Mouse (Mus musculus) lung, embryonic 14.5 days (tissue): ENCODE results near the gene Gimap5. TPM values are rescaled to one million over a fixed set of nuclear protein-coding genes. Genes with fewer than 3 reads are reported as not detected.

ENCODE experiments used
- ATAC-seq: fragments of 200-750 bp; cut with Nextera tagmentation; 2 replicates; pipeline ENCODE4 v1.8.0; 2017; ENCODE audit warnings: mild to moderate bottlenecking, moderate TSS enrichment, moderate library complexity; ENCODE audit not compliant: insufficient read depth
- DNase-seq: peaks from one replicate; pipeline ENCODE4 v3.0.0-alpha.2; 2015
- H3K27ac ChIP-seq: fragments of 300-500 bp; sonication (generic); 2 replicates; pipeline ENCODE4 v1.5.1; 2014; ENCODE audit warnings: low read depth, mild to moderate bottlenecking, moderate library complexity
- H3K27me3 ChIP-seq: fragments of 300-500 bp; sonication (generic); 2 replicates; pipeline ENCODE4 v1.6.1; 2014; ENCODE audit warnings: low read length, control low read depth; ENCODE audit not compliant: insufficient read depth
- H3K36me3 ChIP-seq: fragments of 300-500 bp; sonication (generic); 2 replicates; pipeline ENCODE4 v1.6.1; 2014; ENCODE audit warnings: control low read depth; ENCODE audit not compliant: insufficient read depth
- H3K4me1 ChIP-seq: fragments of 300-500 bp; sonication (generic); 2 replicates; pipeline ENCODE4 v1.6.1; 2014; ENCODE audit warnings: antibody characterized with exemption, control low read depth; ENCODE audit not compliant: insufficient read depth
- H3K4me2 ChIP-seq: fragments of 300-500 bp; sonication (generic); 2 replicates; pipeline ENCODE4 v1.6.1; 2014; ENCODE audit warnings: mild to moderate bottlenecking
- H3K4me3 ChIP-seq: fragments of 300-500 bp; sonication (generic); 2 replicates; pipeline ENCODE4 v1.5.1; 2014; ENCODE audit warnings: low read depth, low read length
- H3K9ac ChIP-seq: fragments of 300-500 bp; sonication (generic); 2 replicates; pipeline ENCODE4 v1.6.1; 2014
- H3K9me3 ChIP-seq: fragments of 300-500 bp; sonication (generic); 2 replicates; pipeline ENCODE4 v1.6.1; 2016; ENCODE audit warnings: low read depth, low read length, control low read depth
- CTCF ChIP-seq: IDR thresholded peaks from 2 replicates; pipeline ENCODE4 v1.5.1; 2016; ENCODE audit warnings: antibody characterized with exemption, low read depth
- WGBS: fragments of 180-500 bp; shearing (Covaris S2); extraction: QIAGEN DNeasy Blood & Tissue Kit; methylation state at CpG from one replicate; pipeline ENCODE4 v1.1.7; 2014; 5-methylcytosine and 5-hydroxymethylcytosine counted together
- polyA plus RNA-seq: library from polyadenylated mRNA; unstranded; fragments of >200 nt; fragmentation: Nextera tagmentation; extraction: Ambion mirVana; gene quantifications from 2 replicates; pipeline ENCODE4 v1.2.1, GENCODE M21; 2014

The Gimap5 gene
- polyA plus RNA-seq, 1 experiment from 2014 or later, result 20.7 TPM

- no peak for TF ChIP-seq CTCF
- Histone ChIP-seq H3K9me3 (no peaks in the 10 kb centered on the region), H3K4me3 (no peak overlapping the region), H3K27me3 (no peaks in the 10 kb centered on the region), H3K9ac (no peak overlapping the region), H3K36me3 (no peaks in the 10 kb centered on the region), H3K4me2 (no peak overlapping the region), H3K4me1 (no peaks in the 10 kb centered on the region), H3K27ac (no peak overlapping the region)
- ATAC-seq (no peak), DNase-seq (no peak)
- 76% methylated on average over 5 of the region's 5 CpGs for WGBS
These were observed 18.2 kb upstream of the Gimap5 start for GRCm38 (mm10) chr6:48727761-48728160.

DNA sequence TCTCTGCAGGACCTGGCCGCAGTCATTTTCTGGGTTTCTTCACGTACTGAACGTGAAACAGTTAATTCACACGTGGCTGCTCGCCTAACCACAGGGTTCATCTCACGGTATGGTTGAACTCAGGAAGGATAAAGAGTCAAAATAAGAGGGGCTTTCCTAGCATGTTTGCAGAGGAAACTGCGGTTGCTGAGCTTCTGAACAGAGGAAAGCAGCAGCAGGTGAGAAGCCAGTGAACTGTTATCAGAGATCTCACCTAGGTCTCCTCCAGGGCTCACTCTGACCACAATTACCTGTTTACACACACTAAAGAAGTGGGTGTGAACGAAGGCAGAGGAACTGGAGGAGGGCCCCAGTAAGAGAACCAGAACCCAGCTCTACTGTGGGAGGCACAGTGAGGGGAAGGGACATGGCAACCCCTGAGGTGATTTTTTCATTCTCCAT is 13.1 kb upstream of the Gimap5 start:
- H3K4me2 ChIP-seq, result no peak overlapping the region
- H3K27ac ChIP-seq, result no peak overlapping the region
- no peak overlapping the region for H3K4me3 ChIP-seq
- no peak overlapping the region for H3K9ac ChIP-seq
- TF ChIP-seq CTCF, result no peak
- ATAC-seq (no peak), DNase-seq (no peak)
- 35% methylated on average over 8 of the region's 8 CpGs for WGBS
- H3K9me3 ChIP-seq, result no peaks in the 10 kb centered on the region
- no peaks in the 10 kb centered on the region for H3K4me1 ChIP-seq
- H3K27me3 ChIP-seq, result no peaks in the 10 kb centered on the region
- H3K36me3 ChIP-seq, result no peaks in the 10 kb centered on the region

DNA sequence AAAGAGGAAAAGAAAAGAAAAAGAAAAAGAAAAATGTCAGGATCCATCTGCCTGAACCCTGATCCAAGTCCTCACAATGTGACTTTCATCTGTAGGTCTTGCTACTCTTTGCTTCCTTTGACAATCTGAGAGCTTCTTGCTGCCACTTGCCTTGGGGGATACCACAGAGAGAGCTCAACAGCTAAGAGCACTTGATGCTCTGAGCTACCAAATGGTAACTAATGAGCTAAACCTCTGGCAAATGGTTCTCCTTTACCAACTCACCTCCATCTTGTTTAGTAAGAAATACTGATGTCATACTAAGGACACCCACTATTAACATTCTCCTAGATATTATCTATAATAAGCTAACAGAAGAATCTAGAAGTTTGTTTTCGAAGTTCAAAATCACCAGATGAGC is 12.3 kb upstream of the Gimap5 start:
- no peak overlapping the region for H3K4me2 ChIP-seq
- no peak overlapping the region for H3K27ac ChIP-seq
- H3K4me3 ChIP-seq, result no peak overlapping the region
- 78% methylated on average over 1 of the region's 1 CpGs for WGBS
- DNase-seq, result no peak
- H3K9me3 ChIP-seq, result no peaks in the 10 kb centered on the region
- no peak for ATAC-seq
- H3K4me1 ChIP-seq, result no peaks in the 10 kb centered on the region
- no peaks in the 10 kb centered on the region for H3K36me3 ChIP-seq
- TF ChIP-seq CTCF, result no peak
- H3K9ac ChIP-seq, result no peak overlapping the region
- H3K27me3 ChIP-seq, result no peaks in the 10 kb centered on the region

DNA sequence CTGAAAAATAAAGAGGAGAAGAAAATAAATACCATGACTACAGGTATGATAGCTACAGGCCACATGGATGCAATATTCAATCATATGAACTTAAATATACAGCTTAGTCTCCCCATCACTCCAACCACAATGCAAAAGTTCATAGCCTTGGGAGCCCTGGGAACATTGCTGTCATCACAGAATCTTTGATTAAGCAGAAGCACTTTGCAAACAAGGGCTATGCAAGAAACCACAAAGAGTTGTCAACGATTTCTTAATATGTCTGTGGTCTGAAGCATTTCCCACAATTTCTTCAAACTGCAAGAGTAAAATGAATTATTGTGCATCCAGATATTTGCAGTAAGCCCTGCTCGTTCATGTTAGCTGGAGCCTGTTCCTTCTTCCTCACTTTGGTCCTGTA is 8.9 kb upstream of the Gimap5 start:
- no peaks in the 10 kb centered on the region for H3K36me3 ChIP-seq
- 74% methylated on average over 2 of the region's 2 CpGs for WGBS
- H3K4me2 ChIP-seq, result no peak overlapping the region
- DNase-seq (no peak), ATAC-seq (no peak)
- H3K27ac ChIP-seq, result no peak overlapping the region
- no peaks in the 10 kb centered on the region for H3K9me3 ChIP-seq
- H3K9ac ChIP-seq, result no peak overlapping the region
- H3K4me1 ChIP-seq, result peaks cover 8% of the 10 kb centered on the region; the same call in 1 of the 2 replicates
- H3K4me3 ChIP-seq, result no peak overlapping the region
- peaks cover 2% of the 10 kb centered on the region; the same call in 1 of the 2 replicates for H3K27me3 ChIP-seq
- no peak for TF ChIP-seq CTCF

GRCm38 (mm10) chr6:48737688-48738087 is 8.3 kb upstream of the Gimap5 start:
- Histone ChIP-seq H3K36me3 (no peaks in the 10 kb centered on the region), H3K4me1 (peaks cover 10% of the 10 kb centered on the region; the same call in 1 of the 2 replicates), H3K9ac (no peak overlapping the region), H3K4me2 (no peak overlapping the region), H3K4me3 (no peak overlapping the region), H3K9me3 (no peaks in the 10 kb centered on the region), H3K27ac (no peak overlapping the region), H3K27me3 (peaks cover 8% of the 10 kb centered on the region)
- TF ChIP-seq CTCF, result no peak
- DNase-seq (no peak), ATAC-seq (no peak)
- WGBS, result 83% methylated on average over 5 of the region's 5 CpGs

DNA sequence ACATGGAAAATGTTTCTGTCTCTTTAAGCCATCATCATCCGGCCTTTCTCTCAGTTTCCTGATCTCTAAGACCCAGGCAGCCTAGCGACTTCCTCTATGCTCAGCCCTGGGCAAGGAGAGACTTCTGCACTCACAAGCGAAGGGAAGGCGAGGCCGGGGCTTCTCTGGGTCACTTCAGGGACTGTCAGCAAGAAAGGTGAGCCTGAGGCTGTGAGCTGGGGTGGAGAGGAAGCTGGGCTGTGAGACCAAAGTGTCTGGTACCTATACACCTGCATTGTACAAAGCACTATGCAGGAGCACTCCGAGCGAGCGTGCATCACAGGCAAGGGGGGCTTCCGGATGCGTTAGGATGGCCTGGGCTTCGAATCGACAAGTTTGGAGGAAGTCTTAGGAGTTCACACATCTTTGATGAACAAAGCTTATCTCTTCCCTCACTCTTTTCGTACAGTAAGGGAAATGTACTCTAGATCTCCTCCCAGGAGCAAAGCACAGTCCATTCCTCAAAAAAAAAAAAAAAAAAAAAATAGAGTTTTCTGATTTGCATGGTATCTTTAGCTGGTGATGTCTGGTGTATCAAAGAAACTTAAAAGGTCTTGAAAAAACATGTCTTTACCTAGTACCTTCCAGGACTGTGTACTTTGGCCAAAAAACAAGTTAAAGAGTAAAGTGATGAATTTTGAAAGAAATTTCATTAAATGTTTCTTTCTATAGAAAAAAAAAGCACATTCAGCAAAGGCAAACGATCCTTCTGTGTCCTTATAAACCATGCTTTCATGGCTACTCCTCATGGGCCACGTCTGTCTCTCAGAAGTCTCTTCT is 6.8 kb upstream of the Gimap5 start, which contains the start of gene Gimap1:
Gimap1 (plus strand) TSS at position 94 of the 819 bp plus-strand sequence.
- Histone ChIP-seq H3K4me1 (peaks cover 14% of the 10 kb centered on the region; the same call in 1 of the 2 replicates), H3K9ac (peak within 1 kb of the TSS; percentile 38), H3K4me2 (peak within 1 kb of the TSS; percentile 85), H3K27ac (peak within 1 kb of the TSS; percentile 63; the same call in 1 of the 2 replicates), H3K36me3 (no peaks in the 10 kb centered on the region), H3K27me3 (peaks cover 15% of the 10 kb centered on the region), H3K9me3 (no peaks in the 10 kb centered on the region), H3K4me3 (peak within 1 kb of the TSS; percentile 22)
- ATAC-seq, result no peak
- TF ChIP-seq CTCF, result no peak
- peak; percentile 53 for DNase-seq
- WGBS, result 69% methylated on average over 15 of the region's 15 CpGs

GRCm38 (mm10) chr6:48739780-48740055 is 6.3 kb upstream of the Gimap5 start:
- H3K27me3 ChIP-seq, result peaks cover 15% of the 10 kb centered on the region
- no peaks in the 10 kb centered on the region for H3K36me3 ChIP-seq
- WGBS, result 73% methylated on average over 3 of the region's 3 CpGs
- peak overlapping the region; percentile 22; the same call in 1 of the 2 replicates for H3K4me3 ChIP-seq
- H3K4me1 ChIP-seq, result peaks cover 14% of the 10 kb centered on the region; the same call in 1 of the 2 replicates
- no peak overlapping the region for H3K27ac ChIP-seq
- 0 out of 2 replicates have a peak overlapping the region, but pooled peaks have one; percentile 21 for H3K9ac ChIP-seq
- no peak for DNase-seq
- no peak for ATAC-seq
- no peaks in the 10 kb centered on the region for H3K9me3 ChIP-seq
- H3K4me2 ChIP-seq, result peak overlapping the region; percentile 85
- no peak for TF ChIP-seq CTCF
